Mouse (Mus musculus) layer of hippocampus, adult 9-10 months (tissue): ENCODE measurements around the gene Gm21969.
A peak's percentile ranks its signal among the peaks of the same experiment; 100 is the strongest.

Experiments
- DNase-seq: peaks from one replicate; pipeline ENCODE4 v3.0.0; 2022; ENCODE audit warnings: low spot score

The Gm21969 gene

DNA sequence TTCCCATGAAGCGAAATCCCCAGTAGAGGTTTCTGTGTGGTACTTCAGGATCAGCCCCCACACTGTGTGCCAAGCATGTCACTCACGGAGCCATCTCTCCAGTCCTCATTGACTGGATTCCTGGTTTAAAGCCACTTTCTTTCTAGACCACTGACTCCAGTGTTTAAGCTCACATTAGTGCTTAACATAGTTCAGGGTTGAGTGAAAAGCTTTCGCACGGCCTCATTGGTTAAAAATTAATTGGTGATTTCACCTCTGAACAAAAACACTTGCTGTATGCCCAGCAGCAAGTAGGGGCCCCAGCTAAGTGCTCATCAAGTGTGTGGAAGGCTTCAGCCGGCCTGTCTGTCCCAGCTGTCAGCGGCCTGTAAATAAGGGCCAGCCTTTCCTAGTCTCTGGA lies 64.6 kb downstream of the Gm21969 start:
- no peak for DNase-seq

DNA sequence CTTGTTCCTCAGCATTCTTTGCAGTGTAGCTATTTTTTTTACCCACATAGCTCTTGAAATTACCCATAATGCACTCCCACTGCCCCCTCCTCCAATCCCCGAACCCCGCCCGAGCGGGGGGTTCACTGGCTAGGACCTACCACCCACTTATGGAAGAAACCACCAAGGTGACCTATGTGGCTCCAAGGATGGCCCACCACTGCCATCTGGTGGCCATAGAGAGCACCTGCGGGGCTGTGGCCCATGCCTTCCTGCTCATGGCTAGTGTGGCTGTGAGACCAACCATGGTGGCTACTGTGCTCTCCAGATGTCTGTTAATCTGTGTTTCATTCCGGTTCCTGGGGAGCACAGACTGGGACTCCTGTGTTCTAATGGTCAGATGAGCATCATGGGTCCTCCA lies 66.9 kb downstream of the Gm21969 start:
- DNase-seq = peak; percentile 13

DNA sequence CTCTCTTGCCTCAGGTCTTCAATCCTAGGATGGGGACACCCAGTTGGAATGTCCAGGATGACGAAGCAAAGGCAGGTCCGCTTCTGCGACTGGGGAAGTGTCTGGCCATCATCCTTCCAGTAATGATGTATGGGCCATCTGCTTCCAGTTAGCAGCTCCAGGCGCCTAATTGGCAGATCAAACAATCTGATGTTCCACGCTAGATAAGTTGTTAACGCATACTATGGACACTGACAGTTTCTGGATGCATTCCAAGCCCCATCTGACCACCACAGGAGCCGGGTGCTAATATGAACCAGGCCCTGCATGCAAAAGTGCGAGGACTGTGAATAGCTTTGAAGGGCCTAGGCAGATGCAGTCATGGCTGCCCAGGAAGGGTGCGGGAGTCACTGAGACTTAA lies 72.7 kb downstream of the Gm21969 start:
- no peak for DNase-seq

DNA sequence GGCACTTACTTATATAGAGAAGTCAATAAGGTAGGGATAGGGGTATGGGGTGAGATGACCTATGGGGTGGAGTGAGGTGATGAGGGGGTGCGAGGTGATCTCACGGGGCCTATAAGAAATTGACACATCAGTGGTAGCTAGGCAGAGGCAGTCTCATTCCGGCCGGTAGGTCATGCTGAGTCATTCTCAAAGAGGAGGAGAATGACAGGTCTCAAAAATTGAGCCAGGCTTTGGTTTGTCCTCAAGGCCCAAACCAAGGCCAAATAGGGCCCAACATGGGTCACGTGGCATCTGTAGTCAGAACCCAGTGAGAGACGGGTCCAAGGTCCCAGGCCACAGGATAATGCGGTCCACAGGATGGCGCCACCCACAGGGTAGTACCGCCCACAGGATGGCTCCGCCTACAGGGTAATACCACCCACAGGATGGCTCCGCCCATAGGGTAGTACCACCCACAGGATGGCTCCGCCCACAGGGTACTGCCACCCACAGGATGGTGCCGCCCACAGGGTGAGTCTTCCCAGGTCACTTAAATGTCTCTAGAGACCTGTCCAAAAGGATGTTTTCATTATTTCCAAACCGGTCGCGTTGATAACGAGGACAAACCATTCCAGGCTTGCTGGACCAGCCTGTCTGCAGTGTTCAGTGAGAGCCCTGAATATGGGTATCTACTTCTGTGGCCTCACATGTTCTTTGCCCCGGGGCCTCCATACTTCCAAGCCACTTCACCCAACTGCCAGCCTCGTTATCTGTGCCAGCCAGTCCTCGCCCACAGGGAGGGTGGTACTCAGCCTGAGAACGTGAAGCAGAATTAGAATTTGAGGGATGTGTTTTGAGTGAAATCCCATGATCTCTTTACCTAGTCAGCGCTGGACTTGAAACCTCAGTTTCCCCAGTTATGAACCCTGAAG lies 81.0 kb downstream of the Gm21969 start:
- no peak for DNase-seq

DNA sequence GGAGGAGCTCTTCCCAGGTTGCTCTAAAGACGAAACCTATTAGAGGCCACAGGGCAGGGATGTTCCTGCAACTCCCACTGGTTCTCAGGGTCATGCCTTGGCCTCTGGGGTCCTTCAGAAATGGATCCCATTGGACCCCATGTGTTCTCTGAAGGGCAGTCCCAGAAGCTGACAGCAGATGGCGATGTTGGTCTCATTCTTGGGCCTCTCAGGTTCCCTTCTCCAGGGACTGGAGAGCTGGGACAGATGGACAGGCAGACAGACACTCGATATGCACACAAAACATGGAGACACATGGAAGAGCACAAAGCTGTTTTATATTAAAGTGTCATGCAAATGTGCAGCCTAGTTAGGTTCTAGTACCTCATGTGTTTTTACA lies 81.6 kb downstream of the Gm21969 start:
- peak; percentile 46 for DNase-seq

DNA sequence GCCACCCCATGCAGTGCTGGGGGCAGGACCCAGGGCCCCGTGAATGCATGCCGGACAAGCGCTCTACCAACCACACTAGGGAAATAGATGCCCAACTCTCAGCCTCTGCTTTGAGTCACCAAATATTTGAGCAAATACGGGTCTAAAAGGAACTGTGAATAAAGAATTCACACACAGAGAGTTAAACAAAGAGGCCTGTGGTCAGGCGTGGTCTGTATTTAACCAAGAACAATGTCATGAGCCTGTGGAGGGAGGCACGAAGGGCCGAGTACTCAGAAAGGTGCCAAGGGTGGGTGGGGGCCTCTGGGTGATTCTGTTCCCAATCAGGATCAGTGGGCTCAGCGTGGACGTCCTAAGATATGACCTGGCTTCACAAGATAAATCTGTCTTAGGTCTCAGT lies 85.1 kb downstream of the Gm21969 start:
- no peak for DNase-seq

DNA sequence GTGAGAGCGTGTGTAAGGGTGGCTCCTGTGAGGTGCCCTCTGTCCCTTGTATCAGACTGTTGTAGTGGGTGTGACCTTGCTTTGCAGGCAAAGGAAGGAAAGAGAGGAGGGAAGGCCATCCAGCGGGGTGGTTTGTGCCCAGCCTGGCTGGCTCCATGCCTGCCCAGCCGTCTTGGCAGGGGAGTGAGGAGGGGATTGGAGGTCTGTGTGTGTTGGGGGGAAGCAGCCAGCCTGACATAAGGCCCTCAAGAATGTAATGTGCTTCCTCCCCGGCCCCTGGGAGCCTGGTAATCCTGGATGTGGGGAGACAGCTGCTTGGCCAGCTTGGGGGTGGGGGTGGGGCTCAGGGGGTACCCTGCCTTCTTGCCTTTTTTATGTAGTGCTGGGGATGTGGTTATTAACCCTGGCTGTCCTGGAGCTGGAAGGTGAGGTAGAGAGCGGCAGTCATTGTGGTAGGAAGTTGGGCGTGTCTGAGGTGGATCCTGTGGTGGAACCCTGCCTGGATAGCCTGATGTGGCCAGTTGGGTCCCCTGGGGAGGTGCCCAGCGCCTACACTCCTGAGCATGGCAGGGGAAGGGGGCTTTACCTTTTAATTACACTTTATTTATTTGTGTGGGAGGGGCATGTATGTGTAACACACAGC lies 86.8 kb downstream of the Gm21969 start:
- DNase-seq = no peak

DNA sequence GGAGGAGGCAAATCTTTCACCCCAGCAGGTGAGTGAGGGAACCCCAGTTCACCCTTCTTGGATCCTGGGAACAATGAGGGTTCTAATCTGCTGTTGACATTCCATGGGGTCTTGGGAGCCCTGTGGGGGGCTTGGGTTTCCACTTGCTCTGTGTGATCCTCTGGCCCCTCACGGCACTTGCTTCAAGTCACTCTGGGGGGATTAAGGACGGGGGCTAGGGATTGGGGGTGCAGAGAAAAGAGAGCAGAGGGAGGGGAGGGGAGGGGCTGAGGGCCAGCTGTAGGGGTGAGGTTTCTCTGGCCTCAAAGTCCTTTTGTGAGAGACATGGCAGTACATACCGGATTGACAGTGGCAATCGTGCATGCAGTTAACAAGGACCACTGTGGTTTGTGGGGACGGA lies 90.3 kb downstream of the Gm21969 start:
- DNase-seq = no peak

DNA sequence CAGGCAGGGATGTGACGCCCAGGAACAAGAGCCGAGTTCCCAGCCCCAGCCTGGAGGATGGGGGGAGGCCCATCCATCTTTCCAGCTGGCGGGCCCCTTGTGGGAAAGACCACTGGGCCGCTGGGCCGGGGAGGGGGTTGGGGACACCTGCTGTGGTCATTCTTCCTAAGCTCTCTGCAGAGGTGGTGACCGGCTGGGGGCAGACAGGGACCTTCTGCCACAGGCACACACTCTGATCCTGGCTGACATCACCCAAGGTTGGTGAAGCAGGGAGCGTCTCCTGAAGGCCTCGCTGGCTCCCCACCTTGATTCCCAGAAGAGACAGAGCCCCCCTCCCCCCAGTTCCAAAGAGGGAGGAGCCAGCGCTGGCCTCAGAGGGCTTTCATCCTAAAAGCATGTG lies 94.8 kb downstream of the Gm21969 start:
- no peak for DNase-seq

DNA sequence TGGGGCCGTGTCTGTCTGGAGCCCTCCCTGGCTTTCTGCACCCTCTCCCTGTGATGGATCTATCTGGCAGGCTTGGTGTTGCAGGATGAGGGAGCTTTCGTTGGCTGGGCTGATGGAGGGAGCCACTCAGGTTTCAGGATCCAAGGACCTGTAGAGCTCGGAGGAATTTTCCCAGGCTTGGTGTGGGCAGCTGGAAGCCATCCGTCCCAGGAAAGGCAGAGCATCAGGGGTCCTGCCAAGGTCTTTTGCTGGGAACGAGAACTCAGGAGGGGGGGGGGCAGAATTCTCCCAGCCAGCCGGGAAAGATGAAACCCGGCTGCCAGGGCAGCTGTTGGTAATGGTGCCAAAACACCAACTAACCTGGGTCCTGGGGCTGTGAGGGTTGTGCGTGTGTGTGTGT lies 95.6 kb downstream of the Gm21969 start:
- DNase-seq = no peak

DNA sequence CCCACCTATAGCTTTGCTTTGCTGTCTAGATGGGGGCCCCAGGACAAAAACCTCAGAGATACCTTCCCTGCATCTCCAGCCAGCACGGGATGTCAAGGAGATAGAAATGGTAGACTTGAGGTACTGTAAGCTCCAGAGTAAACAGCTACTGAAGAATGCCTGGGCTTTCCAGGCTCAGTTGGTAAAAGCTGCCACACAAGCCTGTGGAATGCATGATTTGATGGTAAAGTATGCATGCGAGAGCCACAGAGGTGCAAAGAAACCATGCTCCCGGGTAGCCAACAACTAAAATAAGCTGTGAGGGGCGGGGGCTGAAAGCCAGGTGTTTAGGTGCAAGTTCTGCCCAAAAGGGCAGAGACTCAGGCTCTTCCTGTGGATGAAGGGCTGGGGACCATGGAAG lies 99.9 kb downstream of the Gm21969 start:
- no peak for DNase-seq

DNA sequence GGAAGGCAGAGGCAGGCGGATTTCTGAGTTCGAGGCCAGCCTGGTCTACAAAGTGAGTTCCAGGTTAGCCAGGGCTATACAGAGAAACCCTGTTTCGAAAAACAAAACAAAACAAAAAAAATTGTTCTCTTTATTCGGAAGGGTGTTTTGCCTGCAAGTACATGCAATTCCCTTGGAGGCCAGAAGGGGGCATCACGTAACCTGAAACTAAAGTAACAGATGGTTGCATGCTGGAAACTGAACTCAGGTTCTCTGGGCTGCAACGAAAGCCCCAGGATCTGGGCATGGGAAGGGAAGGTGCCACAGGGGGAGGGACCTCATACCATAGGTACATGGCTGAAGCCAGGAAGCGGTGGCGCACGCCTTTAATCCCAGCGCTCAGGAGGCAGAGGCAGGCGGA lies 100.5 kb downstream of the Gm21969 start:
- no peak for DNase-seq

DNA sequence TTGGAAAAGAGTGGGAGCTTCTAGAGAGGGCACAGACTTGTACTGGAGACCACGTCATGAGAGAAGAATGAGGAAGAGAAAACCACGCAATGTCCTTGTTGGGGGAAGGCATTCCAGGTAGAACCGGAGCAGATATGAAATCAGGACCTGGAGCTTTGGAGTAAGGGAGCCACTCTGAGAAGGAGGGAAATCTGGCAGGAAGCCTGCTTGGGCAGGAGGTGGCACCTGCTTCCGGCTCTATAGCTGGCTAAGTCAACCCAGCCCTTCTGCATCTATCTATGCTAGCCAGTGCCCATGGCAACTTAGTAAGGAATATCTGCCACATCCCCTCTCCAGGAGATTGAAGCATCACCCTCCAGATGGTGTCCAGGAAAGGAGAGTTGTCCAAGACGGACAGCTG lies 103.0 kb downstream of the Gm21969 start:
- DNase-seq = no peak

DNA sequence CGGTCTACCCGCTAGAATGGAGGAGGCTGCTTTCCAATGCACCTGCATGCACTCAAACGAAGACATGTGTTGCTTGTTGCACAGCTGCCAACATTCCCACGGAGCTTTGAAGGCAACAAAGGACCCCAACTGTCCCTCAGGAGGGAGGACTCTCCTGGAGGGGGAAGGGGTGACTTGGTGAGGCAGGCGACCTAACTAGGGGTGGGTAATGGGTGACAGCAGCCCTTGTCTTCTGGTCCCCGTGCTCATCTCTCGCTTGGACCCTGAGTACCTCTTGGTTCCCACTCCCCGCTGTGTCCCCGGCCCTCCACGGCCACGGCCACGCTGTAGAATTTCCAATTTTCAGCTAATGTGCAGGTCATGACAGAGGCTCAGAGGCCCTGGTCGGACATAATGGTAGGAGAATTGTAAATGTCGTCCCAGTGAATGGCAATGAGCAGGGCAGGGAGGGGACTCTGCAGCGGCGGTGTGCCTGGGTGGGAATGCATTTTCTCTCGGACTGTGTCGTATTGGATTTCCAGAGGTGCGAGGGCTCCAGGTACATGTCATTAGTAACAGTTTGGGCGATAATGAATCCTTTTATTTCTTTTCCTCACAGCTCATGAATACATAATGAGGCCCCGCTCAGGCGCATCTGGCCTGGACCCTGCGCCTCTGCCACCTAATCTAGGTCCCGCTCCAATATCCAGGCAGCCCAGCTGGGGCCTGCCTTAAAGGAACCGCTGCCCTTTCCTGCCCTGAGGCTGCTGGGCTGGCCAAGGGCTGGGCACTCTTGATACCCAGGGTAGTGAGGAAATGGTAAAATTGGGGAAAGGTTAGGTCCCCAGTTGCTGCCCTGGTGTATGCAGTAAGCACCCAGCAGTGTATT lies 107.7 kb downstream of the Gm21969 start:
- no peak for DNase-seq
